Mouse (Mus musculus): ENCODE measurements around the gene Iqgap2. TPM values are rescaled to one million over a fixed set of nuclear protein-coding genes. Genes with fewer than 3 reads are reported as not detected.

The Iqgap2 gene
- polyA plus RNA-seq, 1 experiment: 12.5 TPM

DNA sequence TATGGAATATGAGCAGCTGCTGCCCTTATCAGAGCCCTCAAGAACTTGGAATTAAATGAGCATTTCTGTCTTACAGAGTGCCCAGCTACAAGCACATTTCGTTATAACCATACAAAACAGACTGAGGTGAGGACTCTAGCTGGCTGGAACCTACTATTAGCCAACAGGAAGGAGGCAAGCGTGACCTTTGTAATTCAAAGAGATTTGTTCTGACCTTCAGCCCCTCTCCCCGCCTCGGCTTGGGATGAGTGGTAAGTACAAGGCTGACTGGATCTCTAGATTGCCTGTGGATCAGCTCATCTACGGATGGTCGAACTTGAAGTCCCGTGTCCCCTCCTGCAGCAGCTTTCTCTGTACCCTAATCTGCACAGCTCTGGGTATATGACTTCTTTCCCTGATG is 265.0 kb downstream of the Iqgap2 start:
- Histone ChIP-seq H3K4me1 (ENCODE audit: control insufficient read depth, insufficient read depth, low read length) (no peaks in the 10 kb centered on the region), H3K27ac (ENCODE audit: insufficient read depth, low read depth, low read length) (no peak overlapping the region), H3K36me3 (ENCODE audit: control insufficient read depth, insufficient read depth, low read length) (no peaks in the 10 kb centered on the region), H3K27me3 (replicated peaks; ENCODE audit: control insufficient read depth, insufficient read depth, low read length) (no peaks in the 10 kb centered on the region), H3K4me3 (ENCODE audit: insufficient read depth, low read depth, low read length) (no peak overlapping the region)
- no peak for TF ChIP-seq POLR2A (IDR thresholded peaks at IDR 0.05; ENCODE audit: low read depth, low read length)
- no peak for TF ChIP-seq CTCF (conservative IDR thresholded peaks at IDR 0.05; ENCODE audit: insufficient read depth, insufficient read length, low read depth, low read length)
- peak; percentile 25 for DNase-seq
- WGBS: 49% methylated on average over 7 of the region's 7 CpGs

DNA sequence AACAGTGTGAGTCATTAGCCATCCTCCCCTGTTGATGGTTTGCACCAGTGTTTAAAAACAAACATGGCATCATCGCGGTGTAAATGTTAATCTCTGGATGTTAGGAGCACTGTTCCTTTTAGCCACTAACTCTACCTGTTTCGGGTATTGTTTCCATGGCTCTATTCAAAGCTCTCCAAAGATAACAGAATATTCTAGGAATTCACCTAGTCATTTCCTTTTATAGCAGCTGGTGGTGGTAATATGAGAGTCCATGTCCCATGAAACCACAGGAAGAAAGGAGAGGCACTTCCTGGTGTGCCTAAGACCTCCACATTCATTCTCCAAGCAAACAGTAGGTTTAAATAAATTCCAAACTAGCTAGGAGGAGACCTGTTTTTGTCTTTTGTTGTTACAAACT is 268.7 kb downstream of the Iqgap2 start:
- Histone ChIP-seq H3K4me1 (ENCODE audit: control insufficient read depth, insufficient read depth, low read length) (no peaks in the 10 kb centered on the region), H3K27ac (ENCODE audit: insufficient read depth, low read depth, low read length) (no peak overlapping the region), H3K27me3 (replicated peaks; ENCODE audit: control insufficient read depth, insufficient read depth, low read length) (no peaks in the 10 kb centered on the region), H3K36me3 (ENCODE audit: control insufficient read depth, insufficient read depth, low read length) (no peaks in the 10 kb centered on the region), H3K4me3 (ENCODE audit: insufficient read depth, low read depth, low read length) (no peak overlapping the region)
- DNase-seq: no peak
- no peak for TF ChIP-seq POLR2A (IDR thresholded peaks at IDR 0.05; ENCODE audit: low read depth, low read length)
- no peak for TF ChIP-seq CTCF (conservative IDR thresholded peaks at IDR 0.05; ENCODE audit: insufficient read depth, insufficient read length, low read depth, low read length)
- 81% methylated on average over 3 of the region's 3 CpGs for whole genome bisulfite sequencing

DNA sequence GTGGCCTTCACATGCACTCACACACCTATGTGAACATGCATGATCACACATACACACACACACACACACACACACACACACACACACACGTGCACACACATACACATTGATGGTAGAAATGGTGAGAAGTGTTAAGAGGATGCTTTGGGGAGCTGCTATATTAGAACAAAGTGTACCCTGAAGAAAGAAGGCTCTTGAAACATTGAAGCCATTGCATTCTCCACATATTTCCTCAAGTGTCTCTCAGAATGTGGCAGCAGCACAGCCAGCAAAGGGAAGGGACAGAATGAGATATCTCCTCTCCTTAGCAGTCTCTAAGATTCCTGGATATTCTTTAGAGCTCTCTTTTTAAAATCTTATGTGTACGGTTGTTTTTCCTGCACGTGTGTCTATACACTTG is 270.2 kb downstream of the Iqgap2 start:
- Histone ChIP-seq H3K27me3 (replicated peaks; ENCODE audit: control insufficient read depth, insufficient read depth, low read length) (no peaks in the 10 kb centered on the region), H3K27ac (ENCODE audit: insufficient read depth, low read depth, low read length) (no peak overlapping the region), H3K36me3 (ENCODE audit: control insufficient read depth, insufficient read depth, low read length) (no peaks in the 10 kb centered on the region), H3K4me1 (ENCODE audit: control insufficient read depth, insufficient read depth, low read length) (no peaks in the 10 kb centered on the region), H3K4me3 (ENCODE audit: insufficient read depth, low read depth, low read length) (no peak overlapping the region)
- 82% methylated on average over 3 of the region's 3 CpGs for WGBS
- DNase-seq: no peak
- TF ChIP-seq CTCF (conservative IDR thresholded peaks at IDR 0.05; ENCODE audit: insufficient read depth, insufficient read length, low read depth, low read length) (no peak), POLR2A (IDR thresholded peaks at IDR 0.05; ENCODE audit: low read depth, low read length) (no peak)

DNA sequence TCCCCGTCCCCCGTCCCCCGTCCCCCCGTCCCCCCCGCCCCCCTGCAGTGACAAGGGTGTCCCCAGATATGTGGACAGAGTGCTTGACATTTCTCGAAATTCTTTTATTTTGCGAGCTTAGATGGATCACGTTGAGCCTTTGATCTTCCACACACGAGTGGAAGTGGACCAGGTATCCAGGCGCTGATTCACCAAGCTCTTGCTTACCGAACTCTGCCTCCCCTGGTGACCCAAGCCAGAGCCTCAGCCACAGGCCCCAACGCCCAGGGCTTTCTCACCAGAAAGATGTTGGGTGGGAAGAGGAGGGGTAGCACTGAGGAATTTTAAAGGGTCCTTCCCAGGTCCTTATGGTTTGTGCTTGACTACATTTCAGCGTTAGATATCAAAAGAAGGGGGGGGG is 272.9 kb downstream of the Iqgap2 start:
- H3K4me1 ChIP-seq (ENCODE audit: control insufficient read depth, insufficient read depth, low read length): no peaks in the 10 kb centered on the region
- 24% methylated on average over 13 of the region's 13 CpGs for WGBS
- H3K4me3 ChIP-seq (ENCODE audit: insufficient read depth, low read depth, low read length): no peak overlapping the region
- no peak overlapping the region for H3K27ac ChIP-seq (ENCODE audit: insufficient read depth, low read depth, low read length)
- DNase-seq: no peak
- H3K27me3 ChIP-seq (replicated peaks; ENCODE audit: control insufficient read depth, insufficient read depth, low read length): no peaks in the 10 kb centered on the region
- TF ChIP-seq POLR2A (IDR thresholded peaks at IDR 0.05; ENCODE audit: low read depth, low read length) (no peak), CTCF (conservative IDR thresholded peaks at IDR 0.05; ENCODE audit: insufficient read depth, insufficient read length, low read depth, low read length) (no peak)
- no peaks in the 10 kb centered on the region for H3K36me3 ChIP-seq (ENCODE audit: control insufficient read depth, insufficient read depth, low read length)

DNA sequence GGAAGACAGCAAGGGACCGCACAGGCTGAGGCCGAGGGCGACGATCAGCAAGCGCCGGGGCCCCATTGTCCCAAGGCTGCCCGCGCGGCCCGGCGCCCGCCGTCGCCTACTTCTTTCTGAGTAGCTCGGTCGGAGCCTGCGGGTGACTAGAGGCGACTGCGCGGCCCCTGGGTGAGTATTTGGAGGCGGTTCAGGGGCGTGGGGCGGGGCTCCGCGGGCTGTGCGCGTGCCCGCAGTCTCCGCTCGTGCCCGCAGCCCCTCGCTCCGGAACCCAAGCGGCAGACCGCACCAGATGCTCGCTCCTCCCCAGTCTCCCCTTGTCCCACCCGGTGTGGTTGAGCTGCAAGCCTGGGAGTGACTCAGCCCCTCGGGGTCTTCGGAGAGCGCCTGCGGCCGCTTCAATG is 273.4 kb downstream of the Iqgap2 start, which contains the start of gene F2r:
Gene F2r, minus strand, starts transcription at position 179 of the 404 bp plus-strand sequence.
- Histone ChIP-seq H3K4me3 (ENCODE audit: insufficient read depth, low read depth, low read length) (peak within 1 kb of the TSS; percentile 79), H3K36me3 (ENCODE audit: control insufficient read depth, insufficient read depth, low read length) (no peaks in the 10 kb centered on the region), H3K27me3 (replicated peaks; ENCODE audit: control insufficient read depth, insufficient read depth, low read length) (no peaks in the 10 kb centered on the region), H3K4me1 (ENCODE audit: control insufficient read depth, insufficient read depth, low read length) (no peaks in the 10 kb centered on the region), H3K27ac (ENCODE audit: insufficient read depth, low read depth, low read length) (peak within 1 kb of the TSS; percentile 44)
- peak; percentile 86 for DNase-seq
- under 1% methylated on average over 42 of the region's 42 CpGs for WGBS
- TF ChIP-seq POLR2A (IDR thresholded peaks at IDR 0.05; ENCODE audit: low read depth, low read length) (peak; percentile 4), CTCF (conservative IDR thresholded peaks at IDR 0.05; ENCODE audit: insufficient read depth, insufficient read length, low read depth, low read length) (no peak)

DNA sequence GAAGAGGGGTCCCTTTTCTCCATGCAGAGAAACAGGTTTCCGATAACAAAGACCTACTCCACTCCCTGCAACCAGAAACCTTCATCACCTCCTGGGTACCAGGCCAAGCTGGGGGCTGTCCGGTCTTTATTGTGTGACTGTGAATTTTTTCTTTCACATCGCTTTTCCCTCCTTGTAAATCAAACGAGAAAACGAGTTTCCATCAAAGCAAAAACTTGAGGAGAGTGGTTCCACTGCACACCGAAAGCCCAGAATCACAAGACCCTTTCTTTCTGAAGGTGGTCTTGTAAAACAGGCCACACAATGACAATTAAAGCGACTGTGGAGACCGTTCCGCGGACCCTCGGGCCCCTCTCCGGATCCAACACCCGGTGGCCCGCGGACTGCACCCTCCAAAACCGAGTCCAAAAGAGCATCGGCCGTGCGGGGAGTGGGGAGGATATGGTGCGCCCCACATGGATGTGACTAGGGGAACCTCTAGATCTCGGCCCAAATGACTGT is 274.0 kb downstream of the Iqgap2 start:
- no peak for DNase-seq
- TF ChIP-seq POLR2A (IDR thresholded peaks at IDR 0.05; ENCODE audit: low read depth, low read length): no peak
- TF ChIP-seq CTCF (conservative IDR thresholded peaks at IDR 0.05; ENCODE audit: insufficient read depth, insufficient read length, low read depth, low read length): no peak
- 7% methylated on average over 21 of the region's 21 CpGs for WGBS
- H3K27me3 ChIP-seq (replicated peaks; ENCODE audit: control insufficient read depth, insufficient read depth, low read length): no peaks in the 10 kb centered on the region
- no peaks in the 10 kb centered on the region for H3K36me3 ChIP-seq (ENCODE audit: control insufficient read depth, insufficient read depth, low read length)
- peak overlapping the region; percentile 79 for H3K4me3 ChIP-seq (ENCODE audit: insufficient read depth, low read depth, low read length)
- no peaks in the 10 kb centered on the region for H3K4me1 ChIP-seq (ENCODE audit: control insufficient read depth, insufficient read depth, low read length)
- peak overlapping the region; percentile 44; the same call in 1 of the 2 replicates for H3K27ac ChIP-seq (ENCODE audit: insufficient read depth, low read depth, low read length)

DNA sequence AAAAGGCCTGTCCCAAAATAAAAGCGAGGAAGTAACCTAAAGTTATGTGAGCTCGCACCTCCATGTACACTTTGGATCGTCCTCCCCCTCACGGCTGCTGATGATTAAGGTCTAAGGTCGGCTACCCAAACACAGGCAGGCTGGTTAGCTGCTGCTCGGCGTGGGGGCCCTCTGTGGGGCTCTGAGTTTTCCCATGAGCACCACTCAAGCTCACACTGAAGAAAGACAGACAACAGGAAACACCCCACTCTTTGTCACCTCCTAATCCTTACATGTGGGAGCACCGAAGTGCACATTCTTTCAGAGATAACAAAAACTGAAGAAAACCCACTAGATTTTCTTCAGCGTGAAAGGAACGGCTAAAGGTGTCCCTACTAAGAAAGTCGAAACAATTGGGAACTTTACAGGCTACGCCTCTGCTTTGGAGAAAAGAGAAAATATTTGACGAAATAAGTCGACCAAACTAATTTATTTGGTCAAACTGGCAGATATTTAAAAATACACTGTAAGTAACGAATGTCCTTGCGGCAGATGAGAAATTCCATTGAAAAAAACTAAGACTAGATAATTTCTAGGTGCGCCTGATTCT is 274.5 kb downstream of the Iqgap2 start:
- TF ChIP-seq CTCF (conservative IDR thresholded peaks at IDR 0.05; ENCODE audit: insufficient read depth, insufficient read length, low read depth, low read length) (no peak), POLR2A (IDR thresholded peaks at IDR 0.05; ENCODE audit: low read depth, low read length) (no peak)
- no peak overlapping the region for H3K27ac ChIP-seq (ENCODE audit: insufficient read depth, low read depth, low read length)
- no peak for DNase-seq
- peak overlapping the region; percentile 79 for H3K4me3 ChIP-seq (ENCODE audit: insufficient read depth, low read depth, low read length)
- no peaks in the 10 kb centered on the region for H3K27me3 ChIP-seq (replicated peaks; ENCODE audit: control insufficient read depth, insufficient read depth, low read length)
- 42% methylated on average over 17 of the region's 17 CpGs for WGBS
- no peaks in the 10 kb centered on the region for H3K36me3 ChIP-seq (ENCODE audit: control insufficient read depth, insufficient read depth, low read length)
- no peaks in the 10 kb centered on the region for H3K4me1 ChIP-seq (ENCODE audit: control insufficient read depth, insufficient read depth, low read length)
